Mouse (Mus musculus) T-cell, adult 66 days (primary cell): ENCODE results near the gene Ccdc163. TPM values are rescaled to one million over a fixed set of nuclear protein-coding genes. Genes with fewer than 3 reads are reported as not detected.

Experiments
- total RNA-seq, 2 experiments: library from RNA; stranded (reverse); gene quantifications; 3 replicates in 1 of 2; 4 replicates in 1 of 2; pipeline ENCODE4 v1.2.4; 2023

Ccdc163 gene
- 10 to 100 TPM; 13.1 to 19.6 TPM for total RNA-seq

GRCm38 (mm10) chr4:116708201-116708764, at the start of gene Ccdc163, which contains the start of gene Mmachc:
Gene Ccdc163, plus strand, starts transcription at chr4:116708509.
Gene Mmachc, minus strand, starts transcription at chr4:116708406.

GRCm38 (mm10) chr4:116685402-116686061, 22.8 kb upstream of the Ccdc163 start, which contains the start of gene Prdx1:
Gene Prdx1, plus strand, starts transcription at chr4:116685544.

GRCm38 (mm10) chr4:116720343-116721097, 12.2 kb downstream of the Ccdc163 start, which contains the start of gene Tesk2:
Gene Tesk2, plus strand, starts transcription at chr4:116720948.

Other genes starting within 250 kb of the Ccdc163 start
- 10 to 100 TPM; 30.0 to 31.3 TPM for gene Mast2, start 244.3 kb upstream of the Ccdc163 start, total RNA-seq
- 10 to 100 TPM; 12.5 to 13.0 TPM for gene Ipp, start 201.0 kb upstream of the Ccdc163 start, total RNA-seq
- gene Tmem69, start 152.6 kb upstream of the Ccdc163 start, total RNA-seq, result 1 to 10 TPM; 8.9 to 9.7 TPM
- 100 to 1,000 TPM; 118 to 120 TPM for gene Gpbp1l1, start 150.9 kb upstream of the Ccdc163 start, total RNA-seq
- gene Ccdc17, start 111.9 kb upstream of the Ccdc163 start, total RNA-seq, result 10 to 100 TPM; 12.8 to 14.4 TPM
- gene Nasp, start 80.6 kb upstream of the Ccdc163 start, total RNA-seq, result 100 to 1,000 TPM in 1 of 2 experiments, 10 to 100 TPM in 1; 82.1 to 104 TPM
- 100 to 1,000 TPM; 186 to 195 TPM for gene Akr1a1, start 56.8 kb upstream of the Ccdc163 start, total RNA-seq
- gene Prdx1, start 23.0 kb upstream of the Ccdc163 start, total RNA-seq, result 100 to 1,000 TPM; 164 TPM
- gene Mmachc, start 103 bp upstream of the Ccdc163 start, total RNA-seq, result 1 to 10 TPM; 4.5 to 6.0 TPM
- 1 to 10 TPM; 4.8 to 7.5 TPM for gene Tesk2, start 12.4 kb downstream of the Ccdc163 start, total RNA-seq
- gene Toe1, start 99.1 kb downstream of the Ccdc163 start, total RNA-seq, result 10 to 100 TPM; 58.9 to 60.1 TPM
- gene Mutyh, start 99.2 kb downstream of the Ccdc163 start, total RNA-seq, result 10 to 100 TPM in 1 of 2 experiments, 1 to 10 TPM in 1; 9.4 to 11.7 TPM
- gene Hpdl, start 113.2 kb downstream of the Ccdc163 start, total RNA-seq, result not detected
- under 1 TPM in 1 of 2 experiments, not detected in 1; 0.24 TPM for gene Zswim5, start 168.9 kb downstream of the Ccdc163 start, total RNA-seq